Mouse (Mus musculus) gastrocnemius, adult 2 months (tissue): ENCODE results near the gene Prph. TPM values are rescaled to one million over a fixed set of nuclear protein-coding genes. Genes with fewer than 3 reads are reported as not detected.
A peak's percentile ranks its signal among the peaks of the same experiment; 100 is the strongest.

Source experiments
- DNase-seq: peaks from one replicate; pipeline ENCODE4 v3.0.0; 2022
- H3K27ac ChIP-seq: fragments of 200-600 bp; 2 replicates; pipeline ENCODE4 v1.8.1; 2022; ENCODE audit warnings: mild to moderate bottlenecking
- H3K4me3 ChIP-seq: fragments of 200-600 bp; 2 replicates; pipeline ENCODE4 v1.8.1; 2022; ENCODE audit warnings: mild to moderate bottlenecking, moderate library complexity
- CTCF ChIP-seq: fragments of 200-600 bp; IDR thresholded peaks from 2 replicates; pipeline ENCODE4 v1.8.1; 2022; ENCODE audit warnings: antibody characterized with exemption, mild to moderate bottlenecking, moderate library complexity
- intact Hi-C: fragments of 180-260 bp; cut with DNase I; formaldehyde crosslinking; loops from one replicate; pipeline ENCODE4 v1.15.1; 2025
- total RNA-seq, 2 experiments: library from RNA; stranded (reverse); gene quantifications; 2 replicates each; pipeline ENCODE4 v1.2.3; 2021

Gene Prph
- total RNA-seq, 2 experiments from 2014 or later: 0.31 to 1.2 TPM

- TF ChIP-seq CTCF: no peak
- no peak for DNase-seq
- Histone ChIP-seq H3K27ac (no peak overlapping the region), H3K4me3 (no peak overlapping the region)
- intact Hi-C loops: loop anchor here (5.0 kb wide), 1 partner anchor 34 kb away; no protein-coding TSS in a partner anchor
These were observed 31.0 kb downstream of the Prph start for GRCm38 (mm10) chr15:99085997-99086396.

- TF ChIP-seq CTCF: peak; percentile 54
- H3K27ac ChIP-seq: no peak within 1 kb of the TSS
- H3K4me3 ChIP-seq: peak within 1 kb of the TSS; percentile 51
- DNase-seq: peak; percentile 55
- intact Hi-C loops: loop anchor here (5.0 kb wide), 1 partner anchor 35 kb away; no protein-coding TSS in a partner anchor
These were observed 32.5 kb downstream of the Prph start, which contains the start of gene C1ql4 for GRCm38 (mm10) chr15:99087253-99088075. C1ql4 (minus strand) TSS chr15:99087817.

DNA sequence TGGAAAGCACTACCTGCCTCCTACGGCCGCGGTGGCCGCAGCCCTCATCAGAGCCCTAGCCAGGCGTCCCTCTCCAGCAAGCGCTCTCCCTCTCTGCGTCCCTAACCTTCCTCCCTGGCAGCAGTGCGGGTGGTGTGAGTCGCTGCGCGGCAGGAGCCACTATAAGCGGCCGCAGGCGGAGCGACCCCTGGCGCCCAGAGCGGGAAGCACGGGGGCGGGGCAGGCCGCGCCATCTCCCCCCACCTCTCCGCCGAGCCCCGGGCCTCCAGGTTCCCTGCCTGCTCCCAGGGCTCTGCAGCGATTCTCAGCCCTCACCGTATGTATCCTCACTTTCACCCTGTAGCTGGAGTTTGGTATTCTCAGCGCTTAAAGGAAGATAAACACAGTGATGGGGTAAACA is 33.3 kb downstream of the Prph start:
- intact Hi-C loops: loop anchor here (5.0 kb wide), 1 partner anchor 36 kb away; no protein-coding TSS in a partner anchor
- DNase-seq: peak; percentile 86
- peak overlapping the region; percentile 51 for H3K4me3 ChIP-seq
- TF ChIP-seq CTCF: peak; percentile 97
- no peak overlapping the region for H3K27ac ChIP-seq

- DNase-seq: no peak
- no peak for TF ChIP-seq CTCF
- Histone ChIP-seq H3K4me3 (no peak overlapping the region), H3K27ac (no peak overlapping the region)
- intact Hi-C loops: loop anchor here (5.0 kb wide), 1 partner anchor 37 kb away; no protein-coding TSS in a partner anchor
These were observed 34.1 kb downstream of the Prph start for GRCm38 (mm10) chr15:99089069-99089468.

DNA sequence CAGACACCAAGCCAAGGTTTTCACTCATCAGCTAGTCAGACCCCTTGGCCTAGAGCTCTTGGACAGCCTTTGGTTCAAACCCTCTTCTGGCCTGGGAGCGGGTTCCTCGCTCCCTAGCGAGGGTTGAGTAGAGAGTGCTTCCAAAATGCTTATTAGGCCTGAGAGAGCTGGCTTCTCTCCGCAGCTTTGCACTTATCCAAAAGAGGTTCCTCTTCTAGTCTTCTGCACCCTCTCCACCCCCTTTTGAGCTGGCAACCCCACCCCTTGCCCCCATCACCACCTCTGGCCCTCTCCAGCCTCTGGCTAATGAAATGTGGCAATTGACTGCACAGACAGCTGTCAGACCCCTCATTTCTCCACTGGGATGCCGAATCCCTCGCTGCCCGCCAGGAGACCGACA is 37.9 kb downstream of the Prph start, which contains the start of gene Dnajc22:
Gene Dnajc22 (plus strand): TSS at position 301 of the 400 bp plus-strand sequence.
- 0 out of 2 replicates have a peak within 1 kb of the TSS, but pooled peaks have one; percentile 0 for H3K27ac ChIP-seq
- peak within 1 kb of the TSS; percentile 69 for H3K4me3 ChIP-seq
- intact Hi-C loops: no loop called here
- no peak for TF ChIP-seq CTCF
- DNase-seq: no peak

DNA sequence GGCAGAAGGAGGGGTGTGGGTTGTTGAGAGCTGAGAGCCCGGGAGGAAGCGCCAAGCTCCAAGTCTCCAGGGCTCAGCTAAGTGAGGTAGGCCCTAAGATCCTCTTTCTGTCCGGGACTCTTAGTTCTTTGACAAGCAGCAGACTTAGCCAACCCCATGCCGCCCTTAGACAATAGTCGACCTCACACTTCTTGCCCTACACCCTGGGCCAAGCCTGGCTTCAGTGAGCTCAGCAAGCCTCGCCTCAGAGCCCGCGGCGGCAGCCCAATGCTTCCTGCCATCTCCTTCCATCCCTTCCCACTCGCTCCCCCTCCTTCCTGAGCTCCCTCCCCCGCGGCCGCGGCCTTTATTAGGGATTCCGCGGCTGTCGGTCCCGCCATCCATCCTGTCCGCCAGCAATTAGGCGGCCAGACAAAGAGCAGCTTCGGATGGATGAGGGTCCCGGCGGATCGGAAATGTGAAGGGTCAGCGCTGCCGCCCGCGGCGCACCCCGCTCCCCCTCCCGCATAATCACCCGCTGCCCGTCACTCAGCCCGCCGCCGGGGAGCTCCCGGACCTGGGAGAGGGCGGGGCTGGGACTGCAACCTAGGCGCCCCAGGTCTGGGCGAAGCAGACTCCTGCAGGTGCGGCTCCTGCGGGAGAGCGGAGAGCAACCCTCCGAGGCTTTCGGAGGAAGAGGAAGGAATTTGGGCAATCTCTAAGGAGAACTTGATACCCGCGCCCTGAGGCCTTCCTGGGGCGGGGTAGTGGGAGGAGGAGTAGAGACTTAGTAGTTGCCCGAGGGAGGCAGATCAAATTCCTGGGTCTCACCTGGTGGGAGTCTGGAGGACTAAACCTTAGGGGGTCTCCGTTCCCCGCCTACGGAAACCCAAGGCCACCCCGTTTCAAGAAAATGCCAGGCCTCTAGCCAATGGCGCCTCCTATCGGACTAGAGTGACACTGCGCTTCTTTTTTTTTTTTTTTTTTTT is 38.6 kb downstream of the Prph start:
- intact Hi-C loops: no loop called here
- 0 out of 2 replicates have a peak overlapping the region, but pooled peaks have one; percentile 0 for H3K27ac ChIP-seq
- H3K4me3 ChIP-seq: peak overlapping the region; percentile 69
- peak; percentile 51 for TF ChIP-seq CTCF
- DNase-seq: peak; percentile 56

- intact Hi-C loops: no loop called here
- Histone ChIP-seq H3K27ac (no peak overlapping the region), H3K4me3 (0 out of 2 replicates have a peak overlapping the region, but pooled peaks have one; percentile 17)
- DNase-seq: no peak
- TF ChIP-seq CTCF: no peak
These were observed 39.8 kb downstream of the Prph start for GRCm38 (mm10) chr15:99094631-99095270.

DNA sequence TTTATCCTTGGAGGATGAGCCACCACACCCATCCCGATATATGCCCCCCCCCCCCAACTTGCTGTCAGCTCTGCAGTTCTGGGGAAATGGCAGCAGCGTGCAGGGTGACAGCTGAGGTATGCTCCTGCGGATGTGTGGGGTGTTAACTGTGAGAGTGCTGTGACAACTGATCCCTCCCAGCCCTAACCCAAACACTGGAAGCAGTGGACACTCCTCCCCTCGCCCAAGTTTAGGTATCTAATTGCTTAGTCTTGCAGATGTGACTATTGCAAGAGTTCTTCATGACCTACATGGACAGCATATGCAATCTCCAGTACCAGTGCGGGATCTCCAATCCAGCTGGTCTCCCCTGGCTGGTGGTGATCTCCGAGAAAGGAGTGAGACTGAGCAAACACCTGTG is 40.4 kb downstream of the Prph start:
- no peak overlapping the region for H3K4me3 ChIP-seq
- H3K27ac ChIP-seq: no peak overlapping the region
- intact Hi-C loops: no loop called here
- TF ChIP-seq CTCF: no peak
- DNase-seq: no peak

DNA sequence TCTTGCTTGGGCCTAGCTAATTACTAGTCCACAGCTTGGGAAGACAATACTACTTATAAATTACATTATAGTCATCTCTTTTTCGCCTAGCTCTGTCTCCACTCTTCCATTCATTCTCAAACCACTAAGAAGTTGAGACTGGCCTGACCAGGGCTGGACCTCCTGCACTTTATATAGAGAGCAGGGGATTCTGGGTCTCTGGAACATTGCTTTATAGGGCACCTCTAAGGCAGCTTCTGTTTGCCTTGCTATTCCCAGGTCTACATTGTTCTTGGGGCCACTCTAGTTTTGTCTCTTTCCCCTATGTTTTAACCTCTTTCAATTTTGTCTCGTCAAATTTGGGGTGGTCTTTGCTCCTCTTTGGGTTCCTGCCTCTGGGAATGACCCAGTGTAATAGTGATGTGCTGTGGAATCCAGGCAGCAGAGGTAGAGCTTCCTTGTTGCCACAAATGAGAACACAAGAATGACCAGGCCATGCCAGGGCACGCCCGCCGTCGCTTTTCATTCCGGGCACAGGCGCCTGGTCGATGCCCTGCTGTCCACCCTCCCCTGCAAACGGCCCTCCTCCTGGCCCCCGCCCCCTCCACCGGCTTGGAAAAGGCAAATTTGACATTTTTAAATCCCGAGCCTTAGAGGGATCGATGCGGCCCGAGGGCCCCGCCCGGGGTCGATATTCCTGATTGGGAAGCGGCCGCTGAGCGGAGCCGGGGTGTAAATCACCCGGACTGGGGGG is 41.3 kb downstream of the Prph start:
- H3K27ac ChIP-seq: no peak overlapping the region
- TF ChIP-seq CTCF: no peak
- intact Hi-C loops: no loop called here
- DNase-seq: no peak
- H3K4me3 ChIP-seq: peak overlapping the region; percentile 67

- no peak overlapping the region for H3K27ac ChIP-seq
- TF ChIP-seq CTCF: no peak
- H3K4me3 ChIP-seq: peak overlapping the region; percentile 67
- DNase-seq: peak; percentile 45
- intact Hi-C loops: no loop called here
These were observed 42.0 kb downstream of the Prph start for GRCm38 (mm10) chr15:99096831-99097500.
